In genomic region chr7:99945939-99946338, GRCm38 (mm10) we compare ENCODE assay signal across 21 mouse cellular contexts. TPM values are rescaled to one million over a fixed set of nuclear protein-coding genes. Genes with fewer than 3 reads are reported as not detected.
A peak's percentile ranks its signal among the peaks of the same experiment; 100 is the strongest.
DNase-seq lines count a peak whose midpoint lies in the region; ATAC-seq and TF ChIP-seq lines count a peak whose summit lies in the region.
"Had no signal": no experiment of that assay in that cellular context is flagged by ENCODE, and none has a peak within 500 bp of the region (broad histone marks: within the 10 kb centered on the region; RNA-seq: fewer than 3 reads in every experiment).

No protein-coding gene starts in this region.

- no peak overlapping the region for H3K4me3 ChIP-seq in forebrain, embryonic 11.5 days (ENCODE audit: low read depth, low read length)
- H3K4me3 ChIP-seq in forebrain, postnatal 0 days (ENCODE audit: low read depth, low read length) = no peak overlapping the region
- H3K4me3 ChIP-seq in neural tube, embryonic 15.5 days (replicated peaks) = no peak overlapping the region
- no peak overlapping the region for H3K4me3 ChIP-seq in limb, embryonic 10.5 days
- H3K4me3 ChIP-seq: embryonic facial prominence, embryonic 15.5 days; erythroblast, embryonic 14.5 days; forebrain, embryonic 10.5 days; forebrain, embryonic 15.5 days; heart, embryonic 12.5 days had no signal

- H3K4me1 ChIP-seq in forebrain, embryonic 11.5 days (replicated peaks; ENCODE audit: control insufficient read depth, insufficient read depth, low read length) = no peaks in the 10 kb centered on the region
- no peaks in the 10 kb centered on the region for H3K4me1 ChIP-seq in forebrain, postnatal 0 days (ENCODE audit: insufficient read depth)
- no peaks in the 10 kb centered on the region for H3K4me1 ChIP-seq in neural tube, embryonic 15.5 days
- H3K4me1 ChIP-seq in limb, embryonic 10.5 days = no peaks in the 10 kb centered on the region
- H3K4me1 ChIP-seq: embryonic facial prominence, embryonic 15.5 days; forebrain, embryonic 10.5 days; forebrain, embryonic 15.5 days; heart, embryonic 12.5 days had no signal

- WGBS in forebrain, embryonic 11.5 days = 92% methylated on average over 3 of the region's 3 CpGs
- WGBS in forebrain, postnatal 0 days = 98% methylated on average over 3 of the region's 3 CpGs
- 95% methylated on average over 3 of the region's 3 CpGs for WGBS in neural tube, embryonic 15.5 days
- WGBS in limb, embryonic 10.5 days = 94% methylated on average over 3 of the region's 3 CpGs

- H3K9me3 ChIP-seq in forebrain, embryonic 11.5 days (ENCODE audit: control insufficient read depth, low read length) = no peaks in the 10 kb centered on the region
- no peaks in the 10 kb centered on the region for H3K9me3 ChIP-seq in forebrain, postnatal 0 days (ENCODE audit: low read length)
- no peaks in the 10 kb centered on the region for H3K9me3 ChIP-seq in neural tube, embryonic 15.5 days (replicated peaks)
- no peaks in the 10 kb centered on the region for H3K9me3 ChIP-seq in limb, embryonic 10.5 days (replicated peaks)
- H3K9me3 ChIP-seq: embryonic facial prominence, embryonic 15.5 days; forebrain, embryonic 15.5 days had no signal

- no peak overlapping the region for H3K4me2 ChIP-seq in forebrain, embryonic 11.5 days (ENCODE audit: low read depth, low read length, severe bottlenecking)
- H3K4me2 ChIP-seq in forebrain, postnatal 0 days (ENCODE audit: low read depth) = no peak overlapping the region
- no peak overlapping the region for H3K4me2 ChIP-seq in neural tube, embryonic 15.5 days
- H3K4me2 ChIP-seq: embryonic facial prominence, embryonic 15.5 days; forebrain, embryonic 15.5 days; heart, embryonic 12.5 days had no signal

- H3K36me3 ChIP-seq in forebrain, embryonic 11.5 days (ENCODE audit: control insufficient read depth, insufficient read depth, low read length) = no peaks in the 10 kb centered on the region; the same call in 1 of the 2 replicates
- peaks cover 35% of the 10 kb centered on the region for H3K36me3 ChIP-seq in forebrain, postnatal 0 days (ENCODE audit: insufficient read depth)
- peaks cover 53% of the 10 kb centered on the region for H3K36me3 ChIP-seq in neural tube, embryonic 15.5 days
- peaks cover 85% of the 10 kb centered on the region for H3K36me3 ChIP-seq in limb, embryonic 10.5 days

- no peak for ATAC-seq in forebrain, embryonic 11.5 days (replicated peaks; ENCODE audit: low FRiP score)
- no peak for ATAC-seq in forebrain, postnatal 0 days
- ATAC-seq in neural tube, embryonic 15.5 days (ENCODE audit: low FRiP score) = no peak
- ATAC-seq: forebrain, embryonic 15.5 days; hindbrain, embryonic 16.5 days had no signal

- TF ChIP-seq CTCF in forebrain, postnatal 0 days (IDR thresholded peaks at IDR 0.05; ENCODE audit: low read depth) = no peak

- H3K27me3 ChIP-seq in forebrain, embryonic 11.5 days (ENCODE audit: control insufficient read depth, insufficient read depth, low read length) = no peaks in the 10 kb centered on the region
- H3K27me3 ChIP-seq in forebrain, postnatal 0 days (ENCODE audit: insufficient read depth, low read length) = no peaks in the 10 kb centered on the region
- H3K27me3 ChIP-seq in neural tube, embryonic 15.5 days (replicated peaks) = no peaks in the 10 kb centered on the region
- H3K27me3 ChIP-seq in limb, embryonic 10.5 days (ENCODE audit: low read depth, poor library complexity, severe bottlenecking) = no peaks in the 10 kb centered on the region
- H3K27me3 ChIP-seq: embryonic facial prominence, embryonic 15.5 days; forebrain, embryonic 15.5 days; heart, embryonic 12.5 days had no signal

- no peak overlapping the region for H3K27ac ChIP-seq in forebrain, embryonic 11.5 days (ENCODE audit: low read depth, low read length)
- no peak overlapping the region for H3K27ac ChIP-seq in forebrain, postnatal 0 days (ENCODE audit: low read depth, low read length)
- no peak overlapping the region for H3K27ac ChIP-seq in neural tube, embryonic 15.5 days (replicated peaks)
- H3K27ac ChIP-seq in limb, embryonic 10.5 days = no peak overlapping the region
- H3K27ac ChIP-seq: embryonic facial prominence, embryonic 15.5 days; forebrain, embryonic 10.5 days; forebrain, embryonic 15.5 days had no signal

- peak; percentile 30 for DNase-seq in forebrain, embryonic 11.5 days (ENCODE audit: low spot score)
- DNase-seq in forebrain, postnatal 0 days = no peak
- DNase-seq in neural tube, embryonic 10.5 days (ENCODE audit: extremely low spot score, low spot score) = peak; percentile 5
- peak; percentile 66 for DNase-seq in ES-CJ7 (ENCODE audit: low read depth, low spot score)
- peak; percentile 18 for DNase-seq in limb, embryonic 10.5 days (ENCODE audit: low spot score)
- no peak for DNase-seq in kidney, adult 8-10 months
- DNase-seq: adrenal gland, postnatal 10 days; B cell, adult 2 months; cerebellum, adult 11 months; cerebellum, adult 8-10 months; cerebellum, postnatal 14 days; embryo, embryonic 11 days; gastrocnemius, postnatal 14 days; heart, postnatal 36 days had no signal

- no peak overlapping the region for H3K9ac ChIP-seq in forebrain, embryonic 11.5 days (ENCODE audit: low read length)
- no peak overlapping the region for H3K9ac ChIP-seq in forebrain, postnatal 0 days
- H3K9ac ChIP-seq in neural tube, embryonic 15.5 days (replicated peaks) = no peak overlapping the region
- H3K9ac ChIP-seq: embryonic facial prominence, embryonic 15.5 days; forebrain, embryonic 15.5 days; heart, embryonic 12.5 days had no signal

RNA-seq across cellular contexts. Expression of gene Rnf169, which starts 34.3 kb away (rescaled TPM):
- 7.8 and 7.9 TPM in 2 replicates for polyA plus RNA-seq in forebrain, embryonic 11.5 days (2014; fragmentation: Nextera tagmentation; extraction: Ambion mirVana)
- 23.6 and 24.9 TPM in 2 replicates for total RNA-seq in forebrain, postnatal 0 days (2014; rRNA removed)
- 2.6 and 4.3 TPM in 2 replicates for polyA plus RNA-seq in forebrain, postnatal 0 days (2015; fragmentation: Nextera tagmentation; extraction: Ambion mirVana)
- polyA plus RNA-seq in neural tube, embryonic 15.5 days (2015; fragmentation: Nextera tagmentation; extraction: Ambion mirVana) = 4.2 and 4.6 TPM in 2 replicates
- 5.6 and 6.3 TPM in 2 replicates for polyA plus RNA-seq in limb, embryonic 10.5 days (2016; fragmentation: Nextera tagmentation; extraction: Ambion mirVana)

Comparison
In these comparisons a context has a peak if more than half of its experiments do, and no peak if none do; other contexts are left out.
1. DNase-seq: peak in forebrain, embryonic 11.5 days (single experiment), neural tube, embryonic 10.5 days (single experiment), ES-CJ7 (single experiment) and limb, embryonic 10.5 days (single experiment); none in forebrain, postnatal 0 days (single experiment) and kidney, adult 8-10 months (0 of 2).